Mouse (Mus musculus) hematopoietic multipotent progenitor cell, adult 10-12 weeks (in vitro differentiated cells): ENCODE data around the gene Gfod1. TPM values are rescaled to one million over a fixed set of nuclear protein-coding genes. Genes with fewer than 3 reads are reported as not detected.

Experiments
- polyA plus RNA-seq: library from polyadenylated mRNA; stranded (reverse); fragments of >175 nt; gene quantifications from 2 replicates; pipeline ENCODE4 v1.2.3, GENCODE M21; 2012; ENCODE audit warnings: low replicate concordance

Gfod1 gene
- polyA plus RNA-seq = 2.7 and 5.9 TPM in 2 replicates

DNA sequence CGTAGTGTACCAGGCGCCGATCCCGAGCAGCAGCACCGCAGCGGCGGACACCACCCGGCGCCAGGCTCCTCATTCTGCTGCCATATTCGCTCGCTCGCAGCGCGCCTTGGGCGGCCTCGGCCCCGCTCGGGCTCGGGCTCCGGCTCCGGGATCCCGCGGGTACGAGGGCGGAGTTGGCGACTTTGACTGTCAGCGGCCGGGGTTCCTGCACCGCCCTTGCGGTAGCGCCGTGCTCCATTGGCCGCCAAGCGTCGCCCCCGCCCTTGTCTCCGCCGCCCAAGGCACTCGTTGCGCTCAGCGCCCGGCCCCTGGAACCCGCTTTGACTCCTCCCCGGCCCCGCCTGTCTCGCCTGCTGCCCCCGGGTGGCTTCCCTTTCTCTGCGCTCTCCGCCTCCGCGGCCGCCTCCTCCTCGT, at the start of gene Gfod1:
TSS of gene Gfod1 (minus strand) at position 155 of the 414 bp plus-strand sequence.

DNA sequence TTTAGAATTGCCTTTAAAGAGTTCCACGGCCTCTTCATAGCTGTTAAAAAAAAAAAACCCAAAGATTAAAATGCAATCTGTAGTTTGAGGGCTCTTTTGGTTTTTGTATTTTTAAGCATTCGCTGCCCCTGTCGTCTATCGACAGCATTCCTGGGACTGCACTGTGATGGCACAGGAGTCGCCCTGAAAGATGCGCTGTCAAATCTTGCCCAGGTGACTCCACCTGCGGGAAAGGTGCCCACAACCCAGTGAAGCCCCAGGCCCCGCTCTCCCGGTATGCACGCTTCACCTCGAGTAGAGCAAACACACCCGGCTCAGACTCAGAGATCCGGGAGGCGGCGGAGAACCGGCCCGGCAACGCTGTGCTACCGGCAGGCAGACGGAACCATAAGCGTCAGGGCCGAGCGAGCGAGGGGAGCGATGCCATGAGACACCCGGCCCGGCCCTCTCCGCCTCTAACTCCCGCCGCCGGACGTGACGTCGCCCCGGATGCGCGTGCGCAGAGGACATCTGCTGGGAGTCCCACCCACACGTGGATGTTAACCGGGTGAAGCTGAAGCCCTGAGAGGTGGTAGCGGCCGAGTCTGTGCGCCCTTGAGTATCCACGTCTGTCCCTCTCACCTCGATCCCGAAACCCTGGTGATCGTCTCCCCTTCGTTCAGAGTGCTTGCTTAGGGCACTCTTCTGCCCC, 132.8 kb downstream of the Gfod1 start, which contains the start of gene Tbc1d7:
TSS of gene Tbc1d7 (minus strand) at position 482 of the 691 bp plus-strand sequence.

Other genes with a start within 250 kb of the Gfod1 start
- 2.3 and 3.3 TPM in 2 replicates for gene Tbc1d7, start 132.7 kb downstream of the Gfod1 start, polyA plus RNA-seq
- 7.8 and 12.3 TPM in 2 replicates for gene Sirt5, start 61.3 kb upstream of the Gfod1 start, polyA plus RNA-seq
- gene Nol7, start 94.2 kb upstream of the Gfod1 start, polyA plus RNA-seq = 162 and 253 TPM in 2 replicates
- gene Ranbp9, start 177.1 kb upstream of the Gfod1 start, polyA plus RNA-seq = 57.4 and 135 TPM in 2 replicates